Mouse (Mus musculus) heart, embryonic 13.5 days (tissue): ENCODE results near the gene Sfxn5. TPM values are rescaled to one million over a fixed set of nuclear protein-coding genes. Genes with fewer than 3 reads are reported as not detected.

Experiments
- ATAC-seq: fragments of 200-750 bp; cut with Nextera tagmentation; 2 replicates; pipeline ENCODE4 v1.8.0; 2017; ENCODE audit warnings: moderate TSS enrichment; ENCODE audit not compliant: insufficient number of reproducible peaks, low FRiP score, low TSS enrichment; ENCODE audit errors: extremely low read depth
- H3K27ac ChIP-seq: fragments of 300-500 bp; sonication (generic); replicated peaks from 2 replicates; pipeline ENCODE4 v1.5.1; 2015; ENCODE audit warnings: moderate library complexity, mild to moderate bottlenecking, inconsistent platforms
- H3K27me3 ChIP-seq: fragments of 300-500 bp; sonication (generic); replicated peaks from 2 replicates; pipeline ENCODE4 v1.6.1; 2015; ENCODE audit warnings: mild to moderate bottlenecking, inconsistent platforms
- H3K36me3 ChIP-seq: fragments of 300-500 bp; sonication (generic); 2 replicates; pipeline ENCODE4 v1.6.1; 2015; ENCODE audit warnings: mild to moderate bottlenecking, inconsistent platforms
- H3K4me1 ChIP-seq: fragments of 300-500 bp; sonication (generic); 2 replicates; pipeline ENCODE4 v1.6.1; 2015; ENCODE audit warnings: inconsistent platforms
- H3K4me2 ChIP-seq: fragments of 300-500 bp; sonication (generic); 2 replicates; pipeline ENCODE4 v1.6.1; 2015; ENCODE audit warnings: inconsistent platforms, mild to moderate bottlenecking, moderate library complexity
- H3K4me3 ChIP-seq: fragments of 300-500 bp; sonication (generic); 2 replicates; pipeline ENCODE4 v1.5.1; 2015; ENCODE audit warnings: moderate library complexity, mild to moderate bottlenecking, inconsistent platforms
- H3K9ac ChIP-seq: fragments of 300-500 bp; sonication (generic); 2 replicates; pipeline ENCODE4 v1.6.1; 2015; ENCODE audit warnings: inconsistent platforms, mild to moderate bottlenecking, moderate library complexity
- H3K9me3 ChIP-seq: fragments of 300-500 bp; sonication (generic); 2 replicates; pipeline ENCODE4 v1.6.1; 2016; ENCODE audit warnings: inconsistent platforms
- WGBS: fragments of 180-500 bp; shearing (Covaris S2); methylation state at CpG from one replicate; pipeline ENCODE4 v1.1.7; 2015; ENCODE audit warnings: mixed read lengths; 5-methylcytosine and 5-hydroxymethylcytosine counted together
- polyA plus RNA-seq: library from polyadenylated mRNA; unstranded; fragments of >200 nt; fragmentation: Nextera tagmentation; extraction: Ambion mirVana; gene quantifications from 2 replicates; pipeline ENCODE4 v1.2.1, GENCODE M21; 2015

Gene Sfxn5
- polyA plus RNA-seq, 1 experiment from 2014 or later = 3.3 TPM

- ATAC-seq = no peak
- 84% methylated on average over 9 of the region's 9 CpGs for WGBS
- H3K27ac ChIP-seq = no peak overlapping the region
Observed at GRCm38 (mm10) chr6:85226570-85226969, 106.7 kb downstream of the Sfxn5 start.

GRCm38 (mm10) chr6:85224442-85224891 lies 108.8 kb downstream of the Sfxn5 start:
- Histone ChIP-seq H3K9me3 (no peaks in the 10 kb centered on the region), H3K4me2 (no peak overlapping the region), H3K4me1 (no peaks in the 10 kb centered on the region), H3K4me3 (no peak overlapping the region), H3K36me3 (no peaks in the 10 kb centered on the region), H3K27me3 (no peaks in the 10 kb centered on the region; the same call in 1 of the 2 replicates), H3K27ac (no peak overlapping the region), H3K9ac (no peak overlapping the region)
- 55% methylated on average over 15 of the region's 15 CpGs for WGBS
- ATAC-seq = no peak

More at GRCm38 (mm10) chr6:85226570-85226969, 106.7 kb downstream of the Sfxn5 start:
- no peak overlapping the region for H3K9ac ChIP-seq
- H3K27me3 ChIP-seq = peaks cover 10% of the 10 kb centered on the region; the same call in 1 of the 2 replicates
- no peak overlapping the region for H3K4me3 ChIP-seq
- no peak overlapping the region for H3K4me2 ChIP-seq
- H3K9me3 ChIP-seq = no peaks in the 10 kb centered on the region
- no peaks in the 10 kb centered on the region for H3K36me3 ChIP-seq
- H3K4me1 ChIP-seq = peaks cover 4% of the 10 kb centered on the region; the same call in 1 of the 2 replicates

GRCm38 (mm10) chr6:85223498-85224150 lies 109.6 kb downstream of the Sfxn5 start:
- H3K27me3 ChIP-seq = no peaks in the 10 kb centered on the region; the same call in 1 of the 2 replicates
- ATAC-seq = no peak
- WGBS = 52% methylated on average over 14 of the region's 14 CpGs
- H3K4me3 ChIP-seq = no peak overlapping the region
- H3K9me3 ChIP-seq = no peaks in the 10 kb centered on the region
- H3K27ac ChIP-seq = no peak overlapping the region
- no peak overlapping the region for H3K9ac ChIP-seq
- H3K4me2 ChIP-seq = no peak overlapping the region
- no peaks in the 10 kb centered on the region for H3K4me1 ChIP-seq
- H3K36me3 ChIP-seq = no peaks in the 10 kb centered on the region

- Histone ChIP-seq H3K9me3 (no peaks in the 10 kb centered on the region), H3K27me3 (no peaks in the 10 kb centered on the region; the same call in 1 of the 2 replicates), H3K9ac (no peak overlapping the region), H3K4me1 (no peaks in the 10 kb centered on the region), H3K4me3 (no peak overlapping the region), H3K27ac (no peak overlapping the region), H3K4me2 (no peak overlapping the region), H3K36me3 (no peaks in the 10 kb centered on the region)
- no peak for ATAC-seq
- 79% methylated on average over 10 of the region's 10 CpGs for WGBS
Observed at GRCm38 (mm10) chr6:85222551-85222950, 110.7 kb downstream of the Sfxn5 start.

GRCm38 (mm10) chr6:85220917-85221316 lies 112.3 kb downstream of the Sfxn5 start:
- WGBS = 63% methylated on average over 4 of the region's 4 CpGs
- no peak overlapping the region for H3K9ac ChIP-seq
- H3K4me2 ChIP-seq = no peak overlapping the region
- H3K4me3 ChIP-seq = no peak overlapping the region
- no peaks in the 10 kb centered on the region for H3K9me3 ChIP-seq
- H3K4me1 ChIP-seq = no peaks in the 10 kb centered on the region
- peaks cover 4% of the 10 kb centered on the region; the same call in 1 of the 2 replicates for H3K27me3 ChIP-seq
- no peak overlapping the region for H3K27ac ChIP-seq
- no peaks in the 10 kb centered on the region for H3K36me3 ChIP-seq
- no peak for ATAC-seq

- Histone ChIP-seq H3K27ac (no peak overlapping the region), H3K4me1 (peaks cover 6% of the 10 kb centered on the region; the same call in 1 of the 2 replicates)
- no peak for ATAC-seq
Observed at GRCm38 (mm10) chr6:85219706-85220105, 113.5 kb downstream of the Sfxn5 start.

GRCm38 (mm10) chr6:85218684-85219445 lies 114.4 kb downstream of the Sfxn5 start:
- Histone ChIP-seq H3K4me1 (peaks cover 6% of the 10 kb centered on the region; the same call in 1 of the 2 replicates), H3K9me3 (no peaks in the 10 kb centered on the region), H3K9ac (no peak overlapping the region), H3K4me3 (no peak overlapping the region), H3K36me3 (no peaks in the 10 kb centered on the region), H3K27me3 (peaks cover 4% of the 10 kb centered on the region; the same call in 1 of the 2 replicates), H3K4me2 (no peak overlapping the region), H3K27ac (no peak overlapping the region)
- no peak for ATAC-seq
- 49% methylated on average over 5 of the region's 5 CpGs for WGBS

More at GRCm38 (mm10) chr6:85219706-85220105, 113.5 kb downstream of the Sfxn5 start:
- 88% methylated on average over 11 of the region's 11 CpGs for WGBS
- Histone ChIP-seq H3K9me3 (no peaks in the 10 kb centered on the region), H3K4me2 (no peak overlapping the region), H3K27me3 (peaks cover 4% of the 10 kb centered on the region; the same call in 1 of the 2 replicates), H3K4me3 (no peak overlapping the region), H3K9ac (no peak overlapping the region), H3K36me3 (no peaks in the 10 kb centered on the region)

- H3K36me3 ChIP-seq = no peaks in the 10 kb centered on the region
- no peak for ATAC-seq
- H3K4me2 ChIP-seq = no peak overlapping the region
- H3K27ac ChIP-seq = no peak overlapping the region
- no peaks in the 10 kb centered on the region for H3K9me3 ChIP-seq
- no peak overlapping the region for H3K4me3 ChIP-seq
- H3K27me3 ChIP-seq = peaks cover 4% of the 10 kb centered on the region; the same call in 1 of the 2 replicates
- peaks cover 6% of the 10 kb centered on the region; the same call in 1 of the 2 replicates for H3K4me1 ChIP-seq
- WGBS = 69% methylated on average over 4 of the region's 4 CpGs
- H3K9ac ChIP-seq = no peak overlapping the region
Observed at GRCm38 (mm10) chr6:85218251-85218650, 115.0 kb downstream of the Sfxn5 start.

- Histone ChIP-seq H3K27me3 (peaks cover 31% of the 10 kb centered on the region), H3K27ac (no peak overlapping the region), H3K9ac (no peak overlapping the region), H3K4me1 (peaks cover 11% of the 10 kb centered on the region; the same call in 1 of the 2 replicates), H3K36me3 (no peaks in the 10 kb centered on the region), H3K9me3 (no peaks in the 10 kb centered on the region), H3K4me2 (no peak overlapping the region), H3K4me3 (no peak overlapping the region)
- ATAC-seq = no peak
- 43% methylated on average over 1 of the region's 1 CpGs for WGBS
Observed at GRCm38 (mm10) chr6:85210686-85211085, 122.5 kb downstream of the Sfxn5 start.

- H3K9me3 ChIP-seq = no peaks in the 10 kb centered on the region
- H3K9ac ChIP-seq = no peak overlapping the region
- H3K27me3 ChIP-seq = peaks cover 44% of the 10 kb centered on the region
- no peak for ATAC-seq
- H3K36me3 ChIP-seq = no peaks in the 10 kb centered on the region
- no peak overlapping the region for H3K4me3 ChIP-seq
- no peak overlapping the region for H3K27ac ChIP-seq
- 0 out of 2 replicates have a peak, but pooled peaks cover 6% of the 10 kb centered on the region for H3K4me1 ChIP-seq
- no peak overlapping the region for H3K4me2 ChIP-seq
- WGBS = 64% methylated on average over 9 of the region's 9 CpGs
Observed at GRCm38 (mm10) chr6:85209226-85209967, 123.8 kb downstream of the Sfxn5 start.

GRCm38 (mm10) chr6:85207345-85207744 lies 125.9 kb downstream of the Sfxn5 start:
- Histone ChIP-seq H3K4me1 (0 out of 2 replicates have a peak, but pooled peaks cover 6% of the 10 kb centered on the region), H3K27ac (no peak overlapping the region), H3K9ac (no peak overlapping the region), H3K27me3 (peaks cover 65% of the 10 kb centered on the region), H3K9me3 (no peaks in the 10 kb centered on the region), H3K4me2 (no peak overlapping the region), H3K4me3 (no peak overlapping the region), H3K36me3 (no peaks in the 10 kb centered on the region)
- no peak for ATAC-seq
- WGBS = 60% methylated on average over 5 of the region's 5 CpGs
